Mouse (Mus musculus): ENCODE measurements around the gene Osbpl10.

Osbpl10 gene

GRCm38 (mm10) chr9:115274806-115275205 is 296.4 kb downstream of the Osbpl10 start:
- no peak for DNase-seq (ENCODE audit: low read depth)

- DNase-seq (ENCODE audit: low read depth): no peak
Measured at GRCm38 (mm10) chr9:115278641-115279040, 300.3 kb downstream of the Osbpl10 start.

All from c-Kit-positive CD71-negative TER-119-negative erythroid progenitor cells, embryonic 14.5 days (primary cell).